Mouse (Mus musculus): ENCODE results near the gene Dnajc7.
A peak's percentile ranks its signal among the peaks of the same experiment; 100 is the strongest.

Dnajc7 gene

GRCm38 (mm10) chr11:100577852-100578599 is 41.9 kb downstream of the Dnajc7 start:
- no peak for DNase-seq

- DNase-seq, result no peak
These were observed 43.7 kb downstream of the Dnajc7 start for GRCm38 (mm10) chr11:100576256-100576655.

- DNase-seq, result peak; percentile 30
These were observed 44.5 kb downstream of the Dnajc7 start for GRCm38 (mm10) chr11:100575484-100575855.

GRCm38 (mm10) chr11:100574708-100575483 is 45.1 kb downstream of the Dnajc7 start, which contains the start of gene Cnp:
Cnp (plus strand) TSS chr11:100574904.
- DNase-seq, result peak; percentile 71

- no peak for DNase-seq
These were observed 45.8 kb downstream of the Dnajc7 start for GRCm38 (mm10) chr11:100574188-100574587.

GRCm38 (mm10) chr11:100571202-100571567 is 48.8 kb downstream of the Dnajc7 start:
- no peak for DNase-seq

- peak; percentile 72 for DNase-seq
These were observed 49.4 kb downstream of the Dnajc7 start for GRCm38 (mm10) chr11:100570430-100571201.

GRCm38 (mm10) chr11:100569789-100570188 is 50.2 kb downstream of the Dnajc7 start:
- DNase-seq, result no peak

- DNase-seq, result no peak
These were observed 51.3 kb downstream of the Dnajc7 start for GRCm38 (mm10) chr11:100568692-100569091.

- no peak for DNase-seq
These were observed 52.1 kb downstream of the Dnajc7 start for GRCm38 (mm10) chr11:100567815-100568245.

GRCm38 (mm10) chr11:100567229-100567628 is 52.7 kb downstream of the Dnajc7 start:
- no peak for DNase-seq

GRCm38 (mm10) chr11:100564703-100565102 is 55.3 kb downstream of the Dnajc7 start:
- no peak for DNase-seq

- DNase-seq, result peak; percentile 53
These were observed 55.7 kb downstream of the Dnajc7 start for GRCm38 (mm10) chr11:100564297-100564696.

GRCm38 (mm10) chr11:100561748-100562147 is 58.2 kb downstream of the Dnajc7 start:
- no peak for DNase-seq

GRCm38 (mm10) chr11:100559476-100559875 is 60.5 kb downstream of the Dnajc7 start:
- no peak for DNase-seq

GRCm38 (mm10) chr11:100557563-100557962 is 62.4 kb downstream of the Dnajc7 start:
- no peak for DNase-seq

GRCm38 (mm10) chr11:100555583-100555982 is 64.4 kb downstream of the Dnajc7 start:
- DNase-seq, result peak; percentile 39

- no peak for DNase-seq
These were observed 67.1 kb downstream of the Dnajc7 start for GRCm38 (mm10) chr11:100552842-100553241.

GRCm38 (mm10) chr11:100550101-100550500 is 69.9 kb downstream of the Dnajc7 start:
- no peak for DNase-seq

- DNase-seq, result no peak
These were observed 70.5 kb downstream of the Dnajc7 start for GRCm38 (mm10) chr11:100549466-100549865.

GRCm38 (mm10) chr11:100548141-100548540 is 71.8 kb downstream of the Dnajc7 start:
- DNase-seq, result no peak

GRCm38 (mm10) chr11:100546955-100547354 is 73.0 kb downstream of the Dnajc7 start:
- DNase-seq, result no peak

- DNase-seq, result no peak
These were observed 74.3 kb downstream of the Dnajc7 start for GRCm38 (mm10) chr11:100545746-100546085.

All from right cerebral cortex, postnatal 4 days (tissue).